Mouse (Mus musculus): ENCODE measurements around the gene Gm21992. TPM values are rescaled to one million over a fixed set of nuclear protein-coding genes. Genes with fewer than 3 reads are reported as not detected.
A peak's percentile ranks its signal among the peaks of the same experiment; 100 is the strongest.

Gm21992 gene
- 21.5 and 26.8 TPM in 2 replicates for polyA plus RNA-seq (2015; fragmentation: Nextera tagmentation; extraction: Ambion mirVana)

DNA sequence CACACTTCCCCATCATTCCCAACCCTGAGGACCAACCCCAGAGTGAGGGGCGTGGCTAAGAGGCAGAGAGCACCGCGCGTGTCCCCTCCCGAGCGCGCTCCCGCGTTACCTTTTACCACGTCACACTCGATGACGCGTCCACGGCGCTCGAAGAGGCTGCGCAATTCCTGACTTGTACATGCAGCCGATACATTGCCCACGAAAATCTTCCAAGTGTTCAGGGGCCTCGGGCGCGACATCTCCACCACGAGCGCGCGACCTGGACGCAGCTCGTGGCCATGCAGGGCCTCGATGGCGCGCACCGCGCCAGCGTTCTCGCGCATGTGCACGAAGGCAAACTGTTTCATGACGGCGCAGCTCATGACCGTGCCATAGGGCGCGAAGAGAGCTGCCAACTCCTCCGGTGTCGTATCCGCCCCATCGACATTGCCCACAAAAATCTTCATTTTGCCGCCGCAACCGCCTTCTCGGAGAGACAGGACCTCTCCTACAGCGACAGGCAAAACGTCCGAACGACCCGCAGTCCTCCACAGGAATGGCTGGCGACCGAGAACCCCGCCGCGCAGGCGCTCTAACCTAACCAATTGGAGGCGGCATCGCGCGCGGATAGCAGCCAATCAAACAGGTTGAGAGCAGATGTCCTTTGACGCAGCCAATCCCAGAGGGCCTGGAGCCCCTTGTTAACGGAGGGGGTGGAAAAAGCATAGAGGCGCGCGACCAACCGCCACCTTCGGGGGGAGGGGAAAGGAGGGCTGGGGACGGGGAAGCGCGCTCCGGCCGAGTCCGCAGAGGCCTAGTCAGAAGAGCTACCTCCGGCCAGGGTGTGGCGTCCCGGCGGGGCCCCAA lies at the start of gene Gm21992, which contains the start of gene Rbm14:
Gm21992 (minus strand) TSS at position 550 of the 846 bp plus-strand sequence.
Rbm14 (minus strand) TSS at position 572 of the 846 bp plus-strand sequence.
- Histone ChIP-seq H3K4me2 (peak within 1 kb of the TSS; percentile 96), H3K27ac (replicated peaks) (peak within 1 kb of the TSS; percentile 96), H3K36me3 (0 out of 2 replicates have a peak, but pooled peaks cover 10% of the 10 kb centered on the region), H3K27me3 (replicated peaks) (no peaks in the 10 kb centered on the region), H3K4me3 (peak within 1 kb of the TSS; percentile 94), H3K9ac (peak within 1 kb of the TSS; percentile 93), H3K4me1 (peaks cover 33% of the 10 kb centered on the region), H3K9me3 (no peaks in the 10 kb centered on the region)
- ATAC-seq (ENCODE audit: extremely low read depth, insufficient number of reproducible peaks, low FRiP score, low TSS enrichment) = peak; percentile 94
- under 1% methylated on average over 83 of the region's 83 CpGs for WGBS

DNA sequence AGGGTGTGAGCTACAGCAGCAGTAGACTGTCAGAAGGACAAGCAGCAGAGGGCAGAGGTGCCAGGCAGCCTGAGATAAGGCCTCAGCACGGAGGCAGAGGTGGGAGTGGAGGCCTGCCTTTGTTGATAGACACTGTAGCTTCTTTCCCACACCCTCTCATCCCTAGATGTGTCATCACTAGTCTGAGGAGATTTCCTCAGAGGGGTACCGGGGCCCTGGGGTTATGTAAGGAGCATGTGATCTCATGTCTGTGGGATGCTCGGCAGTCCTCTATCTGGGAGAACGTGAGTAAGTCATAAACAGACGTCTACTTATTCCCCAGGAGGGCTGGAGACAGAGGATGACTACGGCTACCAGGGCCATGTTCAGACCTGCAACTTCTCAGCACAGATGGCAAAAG lies 47.7 kb upstream of the Gm21992 start:
- Histone ChIP-seq H3K4me2 (no peak overlapping the region), H3K4me1 (peaks cover 17% of the 10 kb centered on the region), H3K4me3 (no peak overlapping the region), H3K27me3 (replicated peaks) (peaks cover 24% of the 10 kb centered on the region), H3K36me3 (0 out of 2 replicates have a peak, but pooled peaks cover 10% of the 10 kb centered on the region), H3K9me3 (no peaks in the 10 kb centered on the region), H3K9ac (no peak overlapping the region; the same call in 1 of the 2 replicates), H3K27ac (replicated peaks) (no peak overlapping the region)
- no peak; the same call in 1 of the 2 replicates for ATAC-seq (ENCODE audit: extremely low read depth, insufficient number of reproducible peaks, low FRiP score, low TSS enrichment)
- 42% methylated on average over 6 of the region's 6 CpGs for WGBS

- Histone ChIP-seq H3K4me3 (peak overlapping the region; percentile 67; the same call in 1 of the 2 replicates), H3K9ac (no peak overlapping the region), H3K27ac (replicated peaks) (no peak overlapping the region), H3K27me3 (replicated peaks) (peaks cover 25% of the 10 kb centered on the region), H3K36me3 (0 out of 2 replicates have a peak, but pooled peaks cover 10% of the 10 kb centered on the region), H3K4me1 (peaks cover 17% of the 10 kb centered on the region), H3K9me3 (no peaks in the 10 kb centered on the region), H3K4me2 (peak overlapping the region; percentile 93)
- 75% methylated on average over 4 of the region's 4 CpGs for WGBS
- no peak for ATAC-seq (ENCODE audit: extremely low read depth, insufficient number of reproducible peaks, low FRiP score, low TSS enrichment)
Measured at GRCm38 (mm10) chr19:4855951-4856350, 44.5 kb upstream of the Gm21992 start.

DNA sequence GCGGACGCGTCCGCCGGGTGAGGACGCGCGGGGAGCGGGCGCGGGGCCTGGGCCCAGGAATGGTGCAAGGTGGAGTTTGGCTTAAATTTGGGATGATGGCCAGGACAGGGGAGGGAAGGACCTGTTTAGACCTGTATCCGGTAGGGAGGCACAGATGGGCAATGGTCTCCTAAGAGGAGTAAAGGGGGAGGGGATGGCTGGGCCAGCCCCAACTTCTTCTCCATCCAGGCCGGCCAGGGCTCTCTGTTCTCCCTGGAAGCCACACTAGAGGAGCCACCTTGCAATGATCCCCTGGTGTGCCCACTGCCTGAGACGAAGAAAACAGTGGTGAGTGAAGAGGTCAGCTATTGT lies 44.0 kb upstream of the Gm21992 start:
- Histone ChIP-seq H3K27ac (replicated peaks) (no peak overlapping the region), H3K4me3 (peak overlapping the region; percentile 67), H3K4me1 (peaks cover 17% of the 10 kb centered on the region), H3K9ac (peak overlapping the region; percentile 85), H3K4me2 (peak overlapping the region; percentile 93), H3K9me3 (no peaks in the 10 kb centered on the region), H3K27me3 (replicated peaks) (peaks cover 26% of the 10 kb centered on the region), H3K36me3 (0 out of 2 replicates have a peak, but pooled peaks cover 9% of the 10 kb centered on the region)
- whole genome bisulfite sequencing = 3% methylated on average over 14 of the region's 14 CpGs
- ATAC-seq (ENCODE audit: extremely low read depth, insufficient number of reproducible peaks, low FRiP score, low TSS enrichment) = no peak

GRCm38 (mm10) chr19:4854552-4855469 lies 43.4 kb upstream of the Gm21992 start, which contains the start of gene Ctsf:
Gene Ctsf, plus strand, starts transcription at chr19:4855130.
- 0 out of 2 replicates have a peak, but pooled peaks cover 4% of the 10 kb centered on the region for H3K36me3 ChIP-seq
- no peaks in the 10 kb centered on the region for H3K9me3 ChIP-seq
- peaks cover 17% of the 10 kb centered on the region for H3K4me1 ChIP-seq
- H3K27ac ChIP-seq (replicated peaks) = no peak within 1 kb of the TSS
- H3K27me3 ChIP-seq (replicated peaks) = peaks cover 31% of the 10 kb centered on the region
- WGBS = 4% methylated on average over 45 of the region's 45 CpGs
- H3K4me3 ChIP-seq = peak within 1 kb of the TSS; percentile 67
- peak; percentile 40; the same call in 1 of the 2 replicates for ATAC-seq (ENCODE audit: extremely low read depth, insufficient number of reproducible peaks, low FRiP score, low TSS enrichment)
- H3K9ac ChIP-seq = peak within 1 kb of the TSS; percentile 85
- H3K4me2 ChIP-seq = peak within 1 kb of the TSS; percentile 93

DNA sequence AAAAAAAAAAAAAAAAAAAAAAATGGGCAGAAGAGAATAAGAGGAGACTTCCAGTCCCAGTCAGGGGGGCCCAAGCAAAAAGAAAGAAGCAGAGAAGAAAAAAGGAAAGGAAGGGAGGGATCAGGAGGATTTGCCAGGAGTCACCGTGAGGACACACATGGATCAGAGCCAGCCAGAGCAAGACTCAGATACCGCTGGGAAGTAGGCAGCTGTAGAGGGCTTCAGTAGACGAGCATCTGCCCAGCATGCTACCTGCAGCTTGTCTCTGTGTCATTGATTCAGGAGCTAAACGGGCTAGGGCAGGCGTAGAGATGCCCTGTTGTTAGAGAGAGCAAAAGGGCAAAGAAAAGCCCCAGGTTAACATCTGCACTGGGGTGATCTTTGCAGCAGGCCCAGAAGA lies 38.9 kb upstream of the Gm21992 start:
- peaks cover 40% of the 10 kb centered on the region for H3K27me3 ChIP-seq (replicated peaks)
- H3K4me1 ChIP-seq = peaks cover 4% of the 10 kb centered on the region; the same call in 1 of the 2 replicates
- H3K9me3 ChIP-seq = no peaks in the 10 kb centered on the region
- no peak overlapping the region for H3K9ac ChIP-seq
- H3K4me2 ChIP-seq = no peak overlapping the region
- ATAC-seq (ENCODE audit: extremely low read depth, insufficient number of reproducible peaks, low FRiP score, low TSS enrichment) = no peak
- no peak overlapping the region for H3K4me3 ChIP-seq
- H3K36me3 ChIP-seq = no peaks in the 10 kb centered on the region
- WGBS = 40% methylated on average over 5 of the region's 5 CpGs
- H3K27ac ChIP-seq (replicated peaks) = no peak overlapping the region

GRCm38 (mm10) chr19:4849800-4850199 lies 38.4 kb upstream of the Gm21992 start:
- Histone ChIP-seq H3K9me3 (no peaks in the 10 kb centered on the region), H3K27ac (replicated peaks) (no peak overlapping the region), H3K4me2 (no peak overlapping the region), H3K36me3 (no peaks in the 10 kb centered on the region), H3K27me3 (replicated peaks) (peaks cover 40% of the 10 kb centered on the region), H3K4me3 (no peak overlapping the region), H3K9ac (no peak overlapping the region), H3K4me1 (peaks cover 4% of the 10 kb centered on the region; the same call in 1 of the 2 replicates)
- ATAC-seq (ENCODE audit: extremely low read depth, insufficient number of reproducible peaks, low FRiP score, low TSS enrichment) = no peak
- 53% methylated on average over 4 of the region's 4 CpGs for WGBS

GRCm38 (mm10) chr19:4847490-4847889 lies 36.1 kb upstream of the Gm21992 start:
- no peak overlapping the region for H3K4me3 ChIP-seq
- H3K4me2 ChIP-seq = no peak overlapping the region
- H3K4me1 ChIP-seq = no peaks in the 10 kb centered on the region
- H3K27ac ChIP-seq (replicated peaks) = no peak overlapping the region
- no peak for ATAC-seq (ENCODE audit: extremely low read depth, insufficient number of reproducible peaks, low FRiP score, low TSS enrichment)
- H3K9me3 ChIP-seq = no peaks in the 10 kb centered on the region
- H3K36me3 ChIP-seq = no peaks in the 10 kb centered on the region
- H3K27me3 ChIP-seq (replicated peaks) = peaks cover 43% of the 10 kb centered on the region
- no peak overlapping the region for H3K9ac ChIP-seq
- WGBS = 22% methylated on average over 7 of the region's 7 CpGs

DNA sequence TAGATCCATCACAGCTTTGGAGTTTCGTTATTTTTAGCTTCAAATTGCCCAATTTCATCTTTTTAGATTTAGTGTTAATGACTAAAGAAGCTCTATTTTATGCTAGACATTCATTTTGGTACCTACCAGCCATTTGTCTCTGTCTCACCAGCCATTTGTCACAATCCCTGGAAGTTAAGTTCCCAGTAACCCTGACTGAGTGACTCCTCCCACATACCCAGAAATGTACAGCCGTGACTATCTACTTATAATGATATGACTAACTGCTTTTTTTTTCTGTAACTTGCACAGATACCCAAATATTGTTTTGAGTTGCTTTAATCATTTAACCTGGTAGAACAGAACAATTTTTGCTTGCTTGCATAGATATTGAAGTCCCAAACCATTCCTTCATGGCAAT lies 34.4 kb upstream of the Gm21992 start:
- no peaks in the 10 kb centered on the region for H3K4me1 ChIP-seq
- H3K27me3 ChIP-seq (replicated peaks) = peaks cover 54% of the 10 kb centered on the region
- H3K4me2 ChIP-seq = no peak overlapping the region
- WGBS = 50% methylated on average over 2 of the region's 2 CpGs
- ATAC-seq (ENCODE audit: extremely low read depth, insufficient number of reproducible peaks, low FRiP score, low TSS enrichment) = no peak
- no peaks in the 10 kb centered on the region for H3K9me3 ChIP-seq
- H3K36me3 ChIP-seq = no peaks in the 10 kb centered on the region
- no peak overlapping the region for H3K9ac ChIP-seq
- no peak overlapping the region for H3K27ac ChIP-seq (replicated peaks)
- no peak overlapping the region for H3K4me3 ChIP-seq

GRCm38 (mm10) chr19:4842611-4843010 lies 31.2 kb upstream of the Gm21992 start:
- Histone ChIP-seq H3K4me3 (no peak overlapping the region), H3K27ac (replicated peaks) (no peak overlapping the region), H3K4me1 (peaks cover 17% of the 10 kb centered on the region), H3K4me2 (no peak overlapping the region), H3K9me3 (no peaks in the 10 kb centered on the region), H3K9ac (no peak overlapping the region), H3K36me3 (no peaks in the 10 kb centered on the region), H3K27me3 (replicated peaks) (peaks cover 51% of the 10 kb centered on the region)
- WGBS = 54% methylated on average over 2 of the region's 2 CpGs
- no peak for ATAC-seq (ENCODE audit: extremely low read depth, insufficient number of reproducible peaks, low FRiP score, low TSS enrichment)

DNA sequence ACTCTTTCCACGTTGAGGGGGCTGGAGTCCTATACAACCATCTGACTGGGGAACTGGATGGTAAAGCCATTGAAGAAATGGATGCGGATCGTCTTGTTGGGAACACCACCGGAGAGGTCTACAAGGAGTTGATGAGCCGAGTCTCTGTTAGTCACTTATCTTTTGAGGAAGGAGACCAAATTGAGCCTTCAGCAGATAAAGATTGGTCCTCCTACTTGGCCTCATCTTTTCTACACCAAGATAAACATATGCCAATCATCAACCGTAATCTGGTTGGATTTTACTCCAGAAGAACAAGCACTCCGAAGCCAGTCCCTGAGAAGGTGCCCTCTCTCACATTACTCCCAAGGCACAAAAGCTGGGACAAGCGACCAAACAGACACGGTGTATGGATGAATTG lies 29.4 kb upstream of the Gm21992 start:
- WGBS = 71% methylated on average over 9 of the region's 9 CpGs
- no peak for ATAC-seq (ENCODE audit: extremely low read depth, insufficient number of reproducible peaks, low FRiP score, low TSS enrichment)
- Histone ChIP-seq H3K4me2 (no peak overlapping the region), H3K27me3 (replicated peaks) (peaks cover 48% of the 10 kb centered on the region), H3K36me3 (no peaks in the 10 kb centered on the region), H3K27ac (replicated peaks) (no peak overlapping the region), H3K4me3 (no peak overlapping the region), H3K4me1 (peaks cover 17% of the 10 kb centered on the region), H3K9me3 (no peaks in the 10 kb centered on the region), H3K9ac (no peak overlapping the region)
